Mouse (Mus musculus) hindbrain, embryonic 13.5 days (tissue): ENCODE data around the gene Igbp1b. TPM values are rescaled to one million over a fixed set of nuclear protein-coding genes. Genes with fewer than 3 reads are reported as not detected.

Experiments
- ATAC-seq: fragments of 200-750 bp; cut with Nextera tagmentation; 2 replicates; pipeline ENCODE4 v1.8.0; 2017; ENCODE audit warnings: moderate TSS enrichment; ENCODE audit not compliant: low FRiP score
- H3K27ac ChIP-seq: fragments of 300-500 bp; sonication (generic); 2 replicates; pipeline ENCODE4 v1.5.1; 2015; ENCODE audit warnings: inconsistent platforms, mild to moderate bottlenecking, moderate library complexity
- H3K27me3 ChIP-seq: fragments of 300-500 bp; sonication (generic); 2 replicates; pipeline ENCODE4 v1.6.1; 2015; ENCODE audit warnings: mild to moderate bottlenecking, inconsistent platforms
- H3K36me3 ChIP-seq: fragments of 300-500 bp; sonication (generic); 2 replicates; pipeline ENCODE4 v1.6.1; 2015; ENCODE audit warnings: mild to moderate bottlenecking, inconsistent platforms
- H3K4me1 ChIP-seq: fragments of 300-500 bp; sonication (generic); replicated peaks from 2 replicates; pipeline ENCODE4 v1.6.1; 2015; ENCODE audit warnings: inconsistent platforms
- H3K4me2 ChIP-seq: fragments of 300-500 bp; sonication (generic); 2 replicates; pipeline ENCODE4 v1.6.1; 2015; ENCODE audit warnings: inconsistent platforms, mild to moderate bottlenecking, moderate library complexity
- H3K4me3 ChIP-seq: fragments of 300-500 bp; sonication (generic); 2 replicates; pipeline ENCODE4 v1.5.1; 2015; ENCODE audit warnings: mild to moderate bottlenecking, inconsistent platforms
- H3K9ac ChIP-seq: fragments of 300-500 bp; sonication (generic); 2 replicates; pipeline ENCODE4 v1.6.1; 2015; ENCODE audit warnings: mild to moderate bottlenecking, inconsistent platforms
- H3K9me3 ChIP-seq: fragments of 300-500 bp; sonication (generic); 2 replicates; pipeline ENCODE4 v1.6.1; 2016; ENCODE audit warnings: inconsistent platforms
- WGBS: fragments of 180-500 bp; shearing (Covaris S2); methylation state at CpG from one replicate; pipeline ENCODE4 v1.1.7; 2015; 5-methylcytosine and 5-hydroxymethylcytosine counted together
- polyA plus RNA-seq: library from polyadenylated mRNA; unstranded; fragments of >200 nt; fragmentation: Nextera tagmentation; extraction: Ambion mirVana; gene quantifications from 2 replicates; pipeline ENCODE4 v1.2.1, GENCODE M21; 2015

The Igbp1b gene
- polyA plus RNA-seq = not detected in 2 replicates

DNA sequence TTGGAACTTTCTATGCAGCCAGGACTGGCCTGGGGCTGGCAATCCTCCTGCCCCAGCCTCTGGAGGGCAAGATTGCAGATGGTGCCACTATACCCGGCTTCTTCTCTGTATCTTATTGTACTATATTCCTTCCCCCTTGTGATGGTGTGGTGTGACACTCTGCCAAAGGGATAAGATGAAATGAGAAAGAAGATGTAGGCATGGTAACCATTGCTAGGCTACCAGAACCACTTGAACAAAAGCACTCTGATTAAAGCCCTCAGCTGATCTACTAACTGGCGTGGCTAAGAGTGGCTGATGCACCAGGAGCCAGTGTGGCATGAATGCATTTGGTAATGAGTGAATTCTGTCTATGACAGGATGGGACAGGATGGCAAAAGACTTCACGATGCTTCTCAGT, at the start of gene Igbp1b:
Gene Igbp1b, minus strand, starts transcription at position 29 of the 400 bp plus-strand sequence.
- H3K4me2 ChIP-seq = no peak within 1 kb of the TSS
- no peak within 1 kb of the TSS for H3K9ac ChIP-seq
- H3K4me1 ChIP-seq = no peaks in the 10 kb centered on the region
- ATAC-seq = 0 out of 2 replicates have a peak, but pooled peaks have one; percentile 46
- H3K9me3 ChIP-seq = no peaks in the 10 kb centered on the region
- WGBS = 63% methylated on average over 3 of the region's 3 CpGs
- H3K4me3 ChIP-seq = no peak within 1 kb of the TSS
- no peak within 1 kb of the TSS for H3K27ac ChIP-seq
- no peaks in the 10 kb centered on the region for H3K36me3 ChIP-seq
- no peaks in the 10 kb centered on the region for H3K27me3 ChIP-seq

DNA sequence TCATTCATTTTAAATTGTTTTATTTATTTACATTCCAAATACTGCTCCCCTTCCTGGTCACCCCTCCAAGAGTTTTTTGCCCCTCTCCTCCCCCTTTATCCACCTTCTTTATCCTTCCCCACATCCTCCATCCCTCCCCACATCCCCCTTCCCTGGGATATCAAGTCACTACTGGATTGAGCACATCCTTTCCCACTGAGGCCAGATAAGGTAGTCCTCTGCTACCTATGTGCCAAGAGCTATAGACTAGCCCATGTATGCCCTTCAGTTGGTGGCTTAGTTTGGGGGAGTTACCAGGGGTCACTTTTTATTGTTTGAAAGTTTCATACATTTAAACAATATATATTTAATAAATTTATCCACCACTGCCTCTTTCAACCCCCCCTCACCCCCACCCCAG, 24.6 kb upstream of the Igbp1b start:
- no peak overlapping the region for H3K9ac ChIP-seq
- no peaks in the 10 kb centered on the region for H3K36me3 ChIP-seq
- H3K9me3 ChIP-seq = no peaks in the 10 kb centered on the region
- no peak overlapping the region for H3K27ac ChIP-seq
- no peaks in the 10 kb centered on the region for H3K27me3 ChIP-seq
- no peak overlapping the region for H3K4me3 ChIP-seq
- no peaks in the 10 kb centered on the region for H3K4me1 ChIP-seq
- no peak for ATAC-seq
- no peak overlapping the region for H3K4me2 ChIP-seq

DNA sequence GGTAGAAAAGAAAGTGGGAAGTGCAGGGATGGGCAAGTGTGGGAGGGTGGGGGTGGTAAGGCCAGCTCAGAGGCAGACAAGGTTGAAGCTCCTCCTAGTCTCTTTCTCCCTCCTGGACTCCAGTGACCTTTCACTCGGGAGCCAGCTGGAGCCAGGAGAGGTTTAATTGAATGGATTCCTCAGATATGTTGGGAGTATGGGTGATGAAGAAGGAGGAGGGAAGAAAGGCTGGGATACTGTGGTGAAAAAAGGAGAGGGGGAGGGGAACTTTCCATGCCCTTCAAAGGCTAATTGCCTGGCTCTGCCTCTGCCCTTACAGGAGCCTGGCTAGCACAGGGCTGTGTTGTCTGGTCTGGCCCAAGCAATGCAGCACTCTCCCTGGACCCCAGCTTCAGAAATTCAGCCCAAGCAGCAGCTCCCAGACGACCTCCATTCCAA, 14.4 kb upstream of the Igbp1b start:
- H3K4me1 ChIP-seq = peaks cover 6% of the 10 kb centered on the region; the same call in 1 of the 2 replicates
- WGBS = 0% methylated on average over 2 of the region's 2 CpGs
- no peak for ATAC-seq

DNA sequence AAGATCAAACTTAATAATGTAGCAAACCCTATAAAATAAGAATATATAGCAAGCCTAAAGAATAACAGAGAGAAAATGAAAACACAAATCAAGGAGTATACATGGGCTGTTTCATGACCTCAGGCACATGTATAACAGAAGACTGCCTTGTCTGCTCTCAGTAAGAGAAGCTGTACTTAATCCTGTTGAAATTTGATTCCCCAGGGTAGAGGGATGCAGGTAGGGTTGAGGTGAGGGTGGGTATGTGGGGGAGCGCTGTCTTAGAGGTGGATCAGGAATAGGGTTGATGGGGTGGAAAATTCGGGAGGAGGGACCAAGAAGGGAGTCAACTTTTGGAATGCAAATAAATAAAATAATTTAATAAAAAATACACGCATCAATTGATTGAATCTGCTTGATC, 7.1 kb upstream of the Igbp1b start:
- H3K27me3 ChIP-seq = no peaks in the 10 kb centered on the region
- H3K9me3 ChIP-seq = 0 out of 2 replicates have a peak, but pooled peaks cover 3% of the 10 kb centered on the region
- no peaks in the 10 kb centered on the region for H3K36me3 ChIP-seq
- WGBS = 76% methylated on average over 3 of the region's 3 CpGs
- H3K4me1 ChIP-seq = no peaks in the 10 kb centered on the region
- H3K4me3 ChIP-seq = no peak overlapping the region
- no peak overlapping the region for H3K4me2 ChIP-seq
- no peak for ATAC-seq
- H3K9ac ChIP-seq = no peak overlapping the region
- no peak overlapping the region for H3K27ac ChIP-seq

More for the DNA sequence above, 14.4 kb upstream of the Igbp1b start:
- Histone ChIP-seq H3K9me3 (0 out of 2 replicates have a peak, but pooled peaks cover 3% of the 10 kb centered on the region), H3K27me3 (no peaks in the 10 kb centered on the region), H3K4me2 (no peak overlapping the region), H3K4me3 (no peak overlapping the region), H3K9ac (no peak overlapping the region), H3K27ac (no peak overlapping the region), H3K36me3 (no peaks in the 10 kb centered on the region)

DNA sequence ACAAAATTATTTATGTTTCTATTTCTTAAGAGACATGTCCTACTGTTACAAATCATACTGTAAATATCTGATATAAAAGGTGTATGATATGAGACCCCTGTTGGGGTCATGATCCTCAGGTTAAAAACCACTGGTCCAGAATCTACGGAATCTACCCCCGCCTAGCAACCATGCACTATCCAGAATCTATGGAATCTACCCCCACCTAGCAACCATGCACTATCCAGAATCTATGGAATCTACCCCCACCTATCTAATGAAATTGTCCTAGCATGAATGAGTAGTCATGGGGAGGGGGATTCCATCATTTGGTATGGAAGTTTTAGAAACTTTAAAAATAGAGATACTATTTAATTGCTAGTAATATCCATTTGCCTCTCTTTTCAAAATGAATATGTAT, 12.7 kb downstream of the Igbp1b start:
- H3K9me3 ChIP-seq = no peaks in the 10 kb centered on the region
- no peak overlapping the region for H3K4me2 ChIP-seq
- no peak overlapping the region for H3K9ac ChIP-seq
- no peaks in the 10 kb centered on the region for H3K36me3 ChIP-seq
- no peaks in the 10 kb centered on the region for H3K27me3 ChIP-seq
- 99% methylated on average over 2 of the region's 2 CpGs for WGBS
- no peak for ATAC-seq
- H3K4me1 ChIP-seq = no peaks in the 10 kb centered on the region
- no peak overlapping the region for H3K27ac ChIP-seq
- H3K4me3 ChIP-seq = no peak overlapping the region

DNA sequence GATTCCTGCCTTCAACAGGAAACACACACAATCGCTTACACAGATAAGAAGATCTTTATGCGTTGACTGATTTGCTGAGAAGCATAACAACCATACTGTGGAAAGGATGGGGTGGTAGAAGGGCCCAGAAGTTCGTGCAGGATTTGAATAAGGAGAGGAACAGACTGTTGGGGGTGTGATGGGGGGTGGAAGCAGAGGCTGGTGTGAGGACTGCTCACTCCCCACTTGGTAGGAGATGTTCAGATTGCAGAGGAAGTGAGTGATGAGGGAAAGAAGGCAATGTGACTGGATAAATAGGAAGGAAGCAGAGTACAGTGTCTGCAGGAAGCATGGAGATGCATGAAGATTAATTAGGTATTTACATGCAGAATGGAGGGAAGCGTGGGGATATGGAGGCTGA, 19.0 kb downstream of the Igbp1b start:
- ATAC-seq = no peak

DNA sequence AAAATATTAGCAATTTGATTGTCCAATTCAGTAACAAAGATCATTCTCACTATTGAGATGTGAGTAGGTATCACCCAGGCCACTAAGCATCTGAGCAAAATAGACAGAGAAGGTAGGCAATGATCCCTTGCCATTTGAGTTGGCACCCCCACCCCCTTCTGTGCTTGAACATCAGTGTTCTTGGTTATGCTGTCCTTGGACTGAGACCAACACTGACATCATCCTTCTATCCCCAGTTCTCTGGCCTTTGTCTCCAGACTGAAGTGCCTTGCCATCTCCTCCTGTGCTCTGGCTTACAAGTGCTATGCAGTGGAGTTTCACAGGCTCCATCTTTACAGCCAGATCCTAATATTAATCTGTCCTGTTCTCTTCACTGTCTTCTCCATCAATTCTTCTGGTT, 37.6 kb downstream of the Igbp1b start:
- no peak overlapping the region for H3K27ac ChIP-seq
- no peak overlapping the region for H3K4me2 ChIP-seq
- no peaks in the 10 kb centered on the region for H3K4me1 ChIP-seq
- H3K36me3 ChIP-seq = no peaks in the 10 kb centered on the region
- no peaks in the 10 kb centered on the region for H3K27me3 ChIP-seq
- no peaks in the 10 kb centered on the region for H3K9me3 ChIP-seq
- H3K4me3 ChIP-seq = no peak overlapping the region
- ATAC-seq = no peak
- no peak overlapping the region for H3K9ac ChIP-seq

More for the DNA sequence above, 19.0 kb downstream of the Igbp1b start:
- no peaks in the 10 kb centered on the region for H3K27me3 ChIP-seq
- no peaks in the 10 kb centered on the region for H3K4me1 ChIP-seq
- H3K4me3 ChIP-seq = no peak overlapping the region
- H3K9me3 ChIP-seq = no peaks in the 10 kb centered on the region
- 65% methylated on average over 4 of the region's 4 CpGs for WGBS
- no peak overlapping the region for H3K9ac ChIP-seq
- H3K27ac ChIP-seq = no peak overlapping the region
- H3K36me3 ChIP-seq = no peaks in the 10 kb centered on the region
- no peak overlapping the region for H3K4me2 ChIP-seq

DNA sequence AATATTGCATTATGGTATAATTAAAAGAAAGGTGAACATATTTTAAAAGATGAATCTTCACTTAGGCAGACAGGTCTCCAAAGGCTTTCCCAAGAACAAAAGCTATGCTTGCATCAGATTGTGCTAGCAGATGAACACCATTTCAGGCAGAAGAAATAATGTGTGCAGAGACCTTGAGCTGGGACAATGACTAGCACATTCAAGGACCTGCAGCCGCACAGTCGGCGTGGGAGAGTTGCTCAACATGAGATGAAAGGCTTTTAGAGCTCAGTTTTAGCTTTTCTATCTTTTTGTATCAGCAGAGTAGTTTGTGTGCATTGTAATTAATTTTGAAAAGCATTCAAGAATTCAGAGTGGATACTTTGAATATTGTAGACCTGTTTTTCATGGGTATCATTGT, 39.9 kb downstream of the Igbp1b start:
- H3K4me2 ChIP-seq = no peak overlapping the region
- no peak overlapping the region for H3K27ac ChIP-seq
- no peaks in the 10 kb centered on the region for H3K4me1 ChIP-seq
- no peaks in the 10 kb centered on the region for H3K36me3 ChIP-seq
- H3K9ac ChIP-seq = no peak overlapping the region
- no peak for ATAC-seq
- H3K9me3 ChIP-seq = no peaks in the 10 kb centered on the region
- WGBS = 87% methylated on average over 3 of the region's 3 CpGs
- no peaks in the 10 kb centered on the region for H3K27me3 ChIP-seq
- no peak overlapping the region for H3K4me3 ChIP-seq

Other genes with a start within 250 kb of the Igbp1b start
- gene Lmo3, start 76.6 kb downstream of the Igbp1b start, polyA plus RNA-seq = 61.0 and 71.9 TPM in 2 replicates